Mouse (Mus musculus) ES-Bruce4 (cell line): ENCODE results near the gene St3gal3.

ENCODE experiments used
- CTCF ChIP-seq: IDR thresholded peaks from one replicate; pipeline ENCODE4 v1.8.1; 2011; ENCODE audit warnings: low read depth, low read length
- EP300 ChIP-seq: IDR thresholded peaks from 2 replicates; pipeline ENCODE4 v1.6.1; 2011; ENCODE audit warnings: low read depth, low read length; ENCODE audit not compliant: insufficient read depth
- POLR2A ChIP-seq: IDR thresholded peaks from one replicate; pipeline ENCODE4 v1.8.1; 2011; ENCODE audit warnings: low read length; ENCODE audit not compliant: insufficient read depth

GRCm38 (mm10) chr4:117898111-117898510 is 236.6 kb downstream of the St3gal3 start:
- TF ChIP-seq POLR2A (no peak), CTCF (no peak), EP300 (no peak)
